Mouse (Mus musculus) embryonic facial prominence, embryonic 14.5 days (tissue): ENCODE measurements at regions not wholly inside any gene's neighbourhood (a gene's known extent, or its start where the extent isn't known, plus 50 kb on each side); places are given as distances from the start of the nearest gene placed in this dataset.

Experiments
- ATAC-seq: fragments of 200-750 bp; cut with Nextera tagmentation; 2 replicates; pipeline ENCODE4 v1.8.0; 2017; ENCODE audit warnings: low read depth, moderate number of reproducible peaks, moderate TSS enrichment
- DNase-seq: peaks from one replicate; pipeline ENCODE4 v3.0.0-alpha.2; 2015; ENCODE audit warnings: low spot score
- H3K27ac ChIP-seq: fragments of 300-500 bp; sonication (generic); replicated peaks from 2 replicates; pipeline ENCODE4 v1.5.1; 2014; ENCODE audit warnings: low read depth, mild to moderate bottlenecking, low read length, moderate library complexity
- H3K27me3 ChIP-seq: fragments of 300-500 bp; sonication (generic); replicated peaks from 2 replicates; pipeline ENCODE4 v1.6.1; 2014; ENCODE audit warnings: low read length; ENCODE audit not compliant: control insufficient read depth, insufficient read depth
- H3K36me3 ChIP-seq: fragments of 300-500 bp; sonication (generic); 2 replicates; pipeline ENCODE4 v1.6.1; 2014; ENCODE audit warnings: low read length, mixed read lengths; ENCODE audit not compliant: control insufficient read depth, insufficient read depth
- H3K4me1 ChIP-seq: fragments of 300-500 bp; sonication (generic); 2 replicates; pipeline ENCODE4 v1.6.1; 2014; ENCODE audit warnings: antibody characterized with exemption, low read length; ENCODE audit not compliant: control insufficient read depth, insufficient read depth
- H3K4me2 ChIP-seq: fragments of 300-500 bp; sonication (generic); 2 replicates; pipeline ENCODE4 v1.6.1; 2014; ENCODE audit warnings: low read depth, mild to moderate bottlenecking, low read length, moderate library complexity, mixed read lengths
- H3K4me3 ChIP-seq: fragments of 300-500 bp; sonication (generic); 2 replicates; pipeline ENCODE4 v1.5.1; 2014; ENCODE audit warnings: low read depth, mild to moderate bottlenecking, low read length
- H3K9ac ChIP-seq: fragments of 300-500 bp; sonication (generic); 2 replicates; pipeline ENCODE4 v1.6.1; 2014; ENCODE audit warnings: low read depth, mild to moderate bottlenecking, low read length, moderate library complexity, mixed read lengths
- H3K9me3 ChIP-seq: fragments of 300-500 bp; sonication (generic); 2 replicates; pipeline ENCODE4 v1.6.1; 2016; ENCODE audit warnings: low read length; ENCODE audit not compliant: control insufficient read depth
- WGBS: fragments of 180-500 bp; shearing (Covaris S2); extraction: QIAGEN DNeasy Blood & Tissue Kit; methylation state at CpG from one replicate; pipeline ENCODE4 v1.1.7; 2014; 5-methylcytosine and 5-hydroxymethylcytosine counted together

DNA sequence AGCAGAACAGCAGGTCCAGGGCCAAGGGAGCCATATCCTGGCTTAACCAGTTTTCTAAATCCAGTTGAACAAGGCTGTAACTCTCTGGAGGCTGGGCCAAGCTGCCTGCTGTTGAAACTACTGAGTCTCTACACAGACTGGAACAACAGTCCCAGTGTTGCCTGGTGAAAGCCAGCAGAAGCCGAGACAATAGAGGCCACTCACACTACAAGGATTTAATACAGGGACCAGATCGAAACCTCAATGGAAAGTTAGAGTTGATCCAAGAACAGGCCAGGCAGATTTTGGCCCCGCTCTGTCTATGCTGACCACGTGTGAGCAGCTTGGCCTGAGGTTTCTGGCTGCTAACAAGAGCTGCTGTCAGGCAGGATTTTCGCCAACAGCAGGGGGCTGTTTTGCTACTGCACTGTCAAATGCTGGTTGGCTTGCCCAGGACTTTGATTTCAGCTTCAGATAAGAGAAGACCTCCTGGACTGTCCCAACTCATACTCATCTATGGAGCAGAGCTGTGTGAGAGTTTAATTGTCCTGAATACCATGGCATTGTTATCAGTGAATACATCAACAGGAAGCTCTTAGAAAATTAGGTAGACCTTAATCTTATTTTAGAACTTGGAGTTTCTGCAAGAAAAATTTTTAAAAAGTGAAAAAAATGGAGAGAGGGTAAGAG, 95.7 kb upstream of the Pdzrn3 start:
- 9% methylated on average over 5 of the region's 5 CpGs for whole genome bisulfite sequencing
- Histone ChIP-seq H3K36me3 (no peaks in the 10 kb centered on the region), H3K27me3 (no peaks in the 10 kb centered on the region), H3K27ac (peak overlapping the region; percentile 72), H3K9me3 (no peaks in the 10 kb centered on the region), H3K4me2 (no peak overlapping the region), H3K4me3 (no peak overlapping the region), H3K9ac (no peak overlapping the region), H3K4me1 (peaks cover 27% of the 10 kb centered on the region)
- DNase-seq (peak; percentile 89), ATAC-seq (peak; percentile 87)

DNA sequence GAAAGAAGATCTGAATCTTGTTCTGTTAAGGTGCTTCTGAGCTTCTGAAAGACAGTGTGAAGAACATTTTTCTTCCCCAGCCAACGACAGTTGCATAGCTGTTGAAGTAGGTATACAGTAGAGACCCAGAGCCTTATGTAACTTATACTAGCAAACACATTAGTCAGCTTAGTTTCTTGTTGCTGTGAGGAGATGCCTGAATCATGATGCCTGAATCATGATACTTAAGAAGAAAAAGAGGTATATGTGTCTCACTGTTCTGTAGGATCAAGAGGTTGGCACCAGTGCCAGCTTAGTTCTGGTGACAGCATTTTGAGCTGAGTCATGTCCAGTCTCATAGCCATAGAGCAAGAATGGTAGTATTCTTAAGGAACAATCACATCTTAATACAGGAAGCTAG, 87.2 kb upstream of the Pdzrn3 start:
- Histone ChIP-seq H3K27me3 (no peaks in the 10 kb centered on the region), H3K4me3 (no peak overlapping the region), H3K9ac (no peak overlapping the region), H3K9me3 (no peaks in the 10 kb centered on the region), H3K36me3 (no peaks in the 10 kb centered on the region), H3K27ac (no peak overlapping the region), H3K4me2 (no peak overlapping the region), H3K4me1 (no peaks in the 10 kb centered on the region)
- ATAC-seq (no peak), DNase-seq (no peak)
- WGBS: 65% methylated on average over 1 of the region's 1 CpGs

DNA sequence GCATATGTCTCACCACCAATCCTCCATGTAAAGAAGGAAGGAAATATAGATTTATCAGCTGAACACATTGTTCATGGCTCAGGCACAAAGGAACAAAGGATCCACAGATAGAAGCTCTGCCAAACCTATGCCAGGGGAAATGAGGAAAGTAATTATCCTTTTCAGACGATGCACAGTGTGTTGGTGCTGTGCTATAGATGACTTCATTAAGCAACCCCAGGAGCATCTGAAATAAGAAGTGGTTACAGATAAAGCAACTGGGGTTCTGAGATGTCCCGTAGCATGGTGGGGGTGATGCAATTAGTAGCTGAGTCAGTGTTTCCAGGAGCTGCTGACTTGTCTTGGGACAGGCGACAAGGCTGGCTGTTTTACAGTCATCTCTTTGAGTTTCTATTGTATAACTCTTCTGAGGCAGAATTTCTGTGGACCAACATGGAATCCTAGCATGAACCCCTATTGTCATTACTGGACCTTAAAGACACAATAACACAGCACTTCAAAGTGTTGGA, 86.2 kb upstream of the Pdzrn3 start:
- 69% methylated on average over 3 of the region's 3 CpGs for WGBS
- ATAC-seq: no peak
- Histone ChIP-seq H3K27me3 (no peaks in the 10 kb centered on the region), H3K27ac (no peak overlapping the region), H3K4me2 (no peak overlapping the region), H3K4me3 (no peak overlapping the region), H3K4me1 (no peaks in the 10 kb centered on the region), H3K36me3 (no peaks in the 10 kb centered on the region), H3K9ac (no peak overlapping the region), H3K9me3 (no peaks in the 10 kb centered on the region)
- no peak for DNase-seq

DNA sequence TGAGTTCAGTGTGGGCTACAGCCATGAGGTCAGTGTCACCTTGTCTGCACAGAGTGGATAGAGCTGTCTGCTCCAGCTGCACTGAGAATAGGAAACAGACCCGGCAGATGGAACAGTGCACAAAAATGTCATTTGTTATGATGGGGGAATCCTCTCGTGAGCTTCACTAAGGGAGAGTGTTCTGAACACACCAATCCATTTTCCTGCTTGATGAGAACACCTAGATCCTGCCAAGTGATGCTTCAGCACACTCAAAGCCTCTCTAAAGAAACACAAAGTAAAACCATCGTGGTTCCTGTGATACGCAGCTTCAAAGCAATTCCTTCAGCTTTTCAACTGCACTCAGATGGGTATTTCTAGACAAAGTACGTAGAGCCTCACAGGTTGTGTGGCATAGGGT, 69.0 kb upstream of the Pdzrn3 start:
- Histone ChIP-seq H3K9me3 (no peaks in the 10 kb centered on the region), H3K4me2 (no peak overlapping the region), H3K4me3 (no peak overlapping the region), H3K4me1 (no peaks in the 10 kb centered on the region), H3K27ac (no peak overlapping the region), H3K27me3 (no peaks in the 10 kb centered on the region), H3K36me3 (no peaks in the 10 kb centered on the region), H3K9ac (no peak overlapping the region)
- WGBS: 71% methylated on average over 5 of the region's 5 CpGs
- DNase-seq (peak; percentile 27), ATAC-seq (peak; percentile 60; the same call in 1 of the 2 replicates)

DNA sequence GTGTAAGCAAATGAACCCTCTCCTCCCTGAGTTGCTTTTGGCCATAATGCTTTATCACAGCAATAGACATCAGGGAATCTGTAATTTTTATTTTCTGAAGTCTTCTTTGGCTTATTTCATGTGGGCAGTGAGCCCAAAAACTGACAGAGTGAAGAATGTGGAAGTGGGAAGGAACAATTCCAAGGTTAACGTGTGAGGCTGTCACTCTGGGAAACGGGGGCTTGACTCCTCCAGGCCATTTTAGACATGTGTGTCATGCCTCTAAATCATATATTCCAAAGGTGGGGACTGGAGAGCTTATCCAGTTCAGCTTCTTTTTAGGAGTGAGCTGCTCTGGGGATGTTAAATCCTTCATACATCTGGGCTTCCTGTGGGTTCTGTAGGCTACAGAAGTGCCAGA, 68.6 kb upstream of the Pdzrn3 start:
- no peaks in the 10 kb centered on the region for H3K36me3 ChIP-seq
- H3K9ac ChIP-seq: no peak overlapping the region
- H3K27me3 ChIP-seq: no peaks in the 10 kb centered on the region
- DNase-seq (peak; percentile 54), ATAC-seq (no peak; the same call in 1 of the 2 replicates)
- no peak overlapping the region for H3K4me2 ChIP-seq
- H3K27ac ChIP-seq: no peak overlapping the region
- no peaks in the 10 kb centered on the region for H3K9me3 ChIP-seq
- H3K4me1 ChIP-seq: no peaks in the 10 kb centered on the region
- no peak overlapping the region for H3K4me3 ChIP-seq
- WGBS: 43% methylated on average over 2 of the region's 2 CpGs

DNA sequence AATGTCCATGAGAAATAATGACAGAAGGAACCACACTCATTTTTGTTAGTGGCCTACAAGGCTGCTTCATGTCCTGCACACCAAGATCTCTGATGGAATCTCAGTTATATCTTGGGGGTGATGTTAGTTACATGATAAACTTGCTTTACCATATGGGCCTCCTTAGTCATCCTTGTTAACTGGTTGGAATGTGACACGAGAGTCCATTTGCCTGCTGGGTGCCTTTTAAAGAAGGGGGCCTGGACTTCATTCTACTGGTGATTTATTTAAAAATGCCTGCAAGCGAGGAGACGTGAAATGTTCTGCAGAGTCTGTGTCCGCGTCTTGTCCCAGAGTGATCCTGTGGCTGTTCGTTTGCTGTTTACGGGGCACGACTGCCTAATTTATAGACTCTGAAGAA, 55.1 kb upstream of the Pdzrn3 start:
- DNase-seq (no peak), ATAC-seq (no peak)
- H3K9me3 ChIP-seq: no peaks in the 10 kb centered on the region
- WGBS: 64% methylated on average over 8 of the region's 8 CpGs
- H3K4me2 ChIP-seq: no peak overlapping the region
- H3K4me1 ChIP-seq: no peaks in the 10 kb centered on the region
- H3K36me3 ChIP-seq: no peaks in the 10 kb centered on the region
- H3K9ac ChIP-seq: no peak overlapping the region
- H3K27me3 ChIP-seq: no peaks in the 10 kb centered on the region
- H3K27ac ChIP-seq: no peak overlapping the region
- no peak overlapping the region for H3K4me3 ChIP-seq

DNA sequence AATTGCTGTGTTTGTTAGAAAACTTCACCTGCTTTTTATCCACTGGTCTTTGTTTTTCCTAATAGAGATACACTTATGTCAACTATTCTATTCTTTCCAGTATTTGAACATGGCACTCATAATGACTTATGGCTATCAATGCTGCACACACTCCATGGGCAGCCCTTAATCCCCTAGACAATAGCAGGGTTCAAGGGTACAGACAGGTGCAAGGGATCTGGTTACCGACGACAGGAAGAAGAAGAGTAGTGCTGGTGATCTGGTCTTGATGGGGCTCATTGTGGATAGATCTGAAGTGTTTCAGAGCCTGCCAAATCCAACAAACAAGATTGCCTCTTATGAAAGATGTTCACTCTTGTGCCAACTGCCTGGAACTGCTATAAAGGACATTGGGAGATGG, 51.9 kb upstream of the Pdzrn3 start:
- WGBS: 52% methylated on average over 2 of the region's 2 CpGs
- H3K27me3 ChIP-seq: no peaks in the 10 kb centered on the region

More for the DNA sequence above, 51.9 kb upstream of the Pdzrn3 start:
- DNase-seq (peak; percentile 42), ATAC-seq (no peak)
- no peak overlapping the region for H3K4me3 ChIP-seq
- H3K9me3 ChIP-seq: no peaks in the 10 kb centered on the region
- no peaks in the 10 kb centered on the region for H3K36me3 ChIP-seq
- no peaks in the 10 kb centered on the region for H3K4me1 ChIP-seq
- H3K4me2 ChIP-seq: no peak overlapping the region
- H3K27ac ChIP-seq: no peak overlapping the region
- H3K9ac ChIP-seq: no peak overlapping the region
